Mouse (Mus musculus) lung, adult 2 months (tissue): ENCODE measurements around the gene Serpina1b. TPM values are rescaled to one million over a fixed set of nuclear protein-coding genes. Genes with fewer than 3 reads are reported as not detected.
"Not testable (repeated sequence)": the region's sequence is repeated elsewhere in the genome, so short reads cannot be mapped to it uniquely, and the experiment has no call there.

Source experiments
- DNase-seq: peaks from one replicate; pipeline ENCODE4 v3.0.0; 2022
- H3K4me1 ChIP-seq: fragments of 200-500 bp; 2 replicates; pipeline ENCODE4 v1.6.1; 2011; ENCODE audit warnings: low read length; ENCODE audit not compliant: control insufficient read depth, insufficient read depth
- H3K4me3 ChIP-seq: fragments of 200-500 bp; replicated peaks from 2 replicates; pipeline ENCODE3; 2011; ENCODE audit warnings: low read depth, mild to moderate bottlenecking, control low read depth, low read length; ENCODE audit errors: extremely low read depth
- CTCF ChIP-seq: fragments of 200-500 bp; IDR thresholded peaks from 2 replicates; pipeline ENCODE4 v1.5.1; 2011; ENCODE audit warnings: mild to moderate bottlenecking, low read length, control low read depth; ENCODE audit not compliant: insufficient read depth
- POLR2A ChIP-seq: fragments of 200-500 bp; IDR thresholded peaks from 2 replicates; pipeline ENCODE4 v1.6.1; 2011; ENCODE audit warnings: low read depth, mild to moderate bottlenecking, control low read depth, low read length, borderline replicate concordance; ENCODE audit errors: extremely low read depth
- WGBS: fragments of 180-500 bp; shearing (Covaris S2); methylation state at CpG from one replicate; pipeline ENCODE4 v1.1.7; 2018; 5-methylcytosine and 5-hydroxymethylcytosine counted together
- polyA plus RNA-seq: library from polyadenylated mRNA; depleted of rRNA; stranded (reverse); fragments of >200 nt; gene quantifications from 2 replicates; pipeline ENCODE4 v1.2.3, GENCODE M21; 2012

Serpina1b gene
- polyA plus RNA-seq, 1 experiment, result 5.0 TPM

GRCm38 (mm10) chr12:103737791-103738580, 92.2 kb downstream of the Serpina1b start:
- not testable (repeated sequence) for H3K4me1 ChIP-seq, DNase-seq, H3K4me3 ChIP-seq
- WGBS, result 80% methylated on average over 6 of the region's 6 CpGs

GRCm38 (mm10) chr12:103735566-103735965, 94.6 kb downstream of the Serpina1b start:
- H3K4me1 ChIP-seq, H3K4me3 ChIP-seq, DNase-seq: not testable (repeated sequence)
- 74% methylated on average over 4 of the region's 4 CpGs for WGBS

- WGBS, result 68% methylated on average over 4 of the region's 4 CpGs
- not testable (repeated sequence) for H3K4me3 ChIP-seq, DNase-seq, H3K4me1 ChIP-seq
Measured at GRCm38 (mm10) chr12:103735101-103735500, 95.1 kb downstream of the Serpina1b start.

GRCm38 (mm10) chr12:103711537-103711936, 118.6 kb downstream of the Serpina1b start:
- WGBS, result 69% methylated on average over 3 of the region's 3 CpGs
- Histone ChIP-seq H3K4me1 (no peaks in the 10 kb centered on the region), H3K4me3 (no peak overlapping the region)
- DNase-seq, result no peak
- TF ChIP-seq CTCF (peak; percentile 26; the same call in 1 of the 2 replicates), POLR2A (no peak)

- Histone ChIP-seq H3K4me1 (no peaks in the 10 kb centered on the region), H3K4me3 (no peak overlapping the region)
- TF ChIP-seq CTCF (peak; percentile 10; the same call in 1 of the 2 replicates), POLR2A (no peak)
- no peak for DNase-seq
- WGBS, result 58% methylated on average over 1 of the region's 1 CpGs
Measured at GRCm38 (mm10) chr12:103710405-103710804, 119.8 kb downstream of the Serpina1b start.

- H3K4me3 ChIP-seq, result no peak overlapping the region
- 43% methylated on average over 4 of the region's 4 CpGs for WGBS
- no peak for TF ChIP-seq CTCF
- TF ChIP-seq POLR2A, result no peak
- DNase-seq, result no peak
- H3K4me1 ChIP-seq, result no peaks in the 10 kb centered on the region
Measured at GRCm38 (mm10) chr12:103706113-103706512, 124.1 kb downstream of the Serpina1b start.

- Histone ChIP-seq H3K4me3 (no peak overlapping the region), H3K4me1 (no peaks in the 10 kb centered on the region)
- WGBS, result 33% methylated on average over 2 of the region's 2 CpGs
- DNase-seq, result no peak
- TF ChIP-seq POLR2A (no peak), CTCF (no peak)
Measured at GRCm38 (mm10) chr12:103705547-103705946, 124.6 kb downstream of the Serpina1b start.

- H3K4me1 ChIP-seq, result no peaks in the 10 kb centered on the region
- DNase-seq, result no peak
- no peak for TF ChIP-seq POLR2A
- no peak for TF ChIP-seq CTCF
- WGBS, result 83% methylated on average over 4 of the region's 4 CpGs
- no peak overlapping the region for H3K4me3 ChIP-seq
Measured at GRCm38 (mm10) chr12:103700144-103700750, 129.9 kb downstream of the Serpina1b start.

GRCm38 (mm10) chr12:103695429-103695828, 134.7 kb downstream of the Serpina1b start, which contains the start of gene Serpina1f:
Serpina1f (minus strand) TSS chr12:103695529.
- no peak for TF ChIP-seq CTCF
- DNase-seq, result no peak
- H3K4me3 ChIP-seq, result no peak within 1 kb of the TSS
- no peaks in the 10 kb centered on the region for H3K4me1 ChIP-seq
- 81% methylated on average over 8 of the region's 8 CpGs for WGBS

GRCm38 (mm10) chr12:103688221-103688814, 141.9 kb downstream of the Serpina1b start:
- DNase-seq, result no peak
- Histone ChIP-seq H3K4me3 (no peak overlapping the region), H3K4me1 (no peaks in the 10 kb centered on the region)
- TF ChIP-seq POLR2A (no peak), CTCF (no peak)
- WGBS, result 26% methylated on average over 3 of the region's 3 CpGs
